Mouse (Mus musculus): ENCODE measurements around the gene Ptcd2. TPM values are rescaled to one million over a fixed set of nuclear protein-coding genes. Genes with fewer than 3 reads are reported as not detected.

Gene Ptcd2
- 10 to 100 TPM; 35.6 to 35.7 TPM for total RNA-seq (2021)

DNA sequence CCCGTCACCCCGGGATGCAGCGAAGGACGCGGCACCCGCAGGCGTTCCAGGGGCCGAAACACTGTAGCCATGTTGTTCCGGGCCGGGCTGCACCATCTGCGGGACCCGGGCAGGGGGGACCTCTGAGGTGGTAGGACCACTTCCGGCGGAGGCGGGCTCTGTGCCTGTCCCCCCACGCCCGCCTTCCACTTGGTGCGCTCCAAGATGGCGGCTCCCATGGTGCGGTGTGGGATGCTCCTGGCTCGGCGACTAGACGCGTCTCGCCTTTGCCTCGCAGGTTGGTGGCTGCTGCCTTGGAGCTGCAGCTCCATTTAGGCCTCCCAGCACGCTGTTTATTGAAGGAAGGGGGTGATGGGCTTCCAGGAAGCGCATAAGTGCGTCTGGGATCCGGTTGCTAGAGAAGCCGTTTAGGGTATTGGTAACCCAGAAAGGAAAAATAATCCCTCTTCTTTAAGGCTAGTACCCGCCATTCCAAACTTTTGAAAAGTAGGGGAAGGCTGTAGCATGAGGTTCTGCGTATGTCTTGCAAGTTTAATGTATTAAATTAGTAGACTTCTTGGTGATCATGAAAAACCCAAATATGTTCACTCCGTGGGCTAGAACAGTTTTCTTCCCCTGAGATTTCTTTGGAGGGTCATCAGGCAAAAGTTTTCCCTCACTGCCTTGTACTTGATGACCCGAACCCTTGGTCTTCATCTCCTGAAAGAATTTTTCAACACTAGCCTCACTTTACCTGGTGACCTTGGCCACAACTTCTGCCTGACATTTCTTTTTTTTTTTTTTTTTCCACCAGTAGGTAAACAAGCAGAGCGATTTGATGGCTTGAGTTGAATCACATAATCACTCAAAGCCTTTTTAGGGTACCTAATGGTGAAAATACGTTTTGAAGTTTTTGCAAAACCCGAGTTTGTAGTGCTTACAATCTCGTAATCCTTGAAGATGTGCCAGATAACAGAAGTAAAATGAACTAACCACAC is at the start of gene Ptcd2, which contains the start of gene Mrps27:
TSS of gene Ptcd2 (minus strand) at position 107 of the 977 bp plus-strand sequence.
TSS of gene Mrps27 (plus strand) at position 188 of the 977 bp plus-strand sequence.
- intact Hi-C loops (cut with DNase I) = no loop called here
- peak; percentile 98 to 99 for DNase-seq (ENCODE audit: low spot score in 2 of 2)

DNA sequence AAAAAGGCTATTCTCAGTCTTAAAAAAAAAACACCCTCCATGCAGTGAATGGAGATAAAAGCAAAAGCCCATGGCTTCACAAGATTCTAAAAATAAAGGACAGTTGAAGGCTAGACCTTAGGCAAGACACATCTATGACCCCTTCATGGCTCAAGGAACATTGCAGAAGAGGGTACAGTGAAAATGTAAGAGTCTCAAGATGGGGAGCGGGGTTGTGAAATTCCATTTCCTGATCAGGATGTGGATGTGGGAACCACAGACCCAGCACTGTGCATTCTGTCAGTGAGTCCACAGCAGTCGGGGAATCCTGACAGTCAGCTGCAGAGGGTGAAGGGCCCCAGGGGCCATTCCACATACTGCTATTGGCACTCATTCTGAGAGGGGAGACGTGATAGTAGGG is 48.6 kb upstream of the Ptcd2 start:
- intact Hi-C loops (cut with DNase I) = no loop called here
- no peak for DNase-seq (ENCODE audit: low spot score in 2 of 2)

DNA sequence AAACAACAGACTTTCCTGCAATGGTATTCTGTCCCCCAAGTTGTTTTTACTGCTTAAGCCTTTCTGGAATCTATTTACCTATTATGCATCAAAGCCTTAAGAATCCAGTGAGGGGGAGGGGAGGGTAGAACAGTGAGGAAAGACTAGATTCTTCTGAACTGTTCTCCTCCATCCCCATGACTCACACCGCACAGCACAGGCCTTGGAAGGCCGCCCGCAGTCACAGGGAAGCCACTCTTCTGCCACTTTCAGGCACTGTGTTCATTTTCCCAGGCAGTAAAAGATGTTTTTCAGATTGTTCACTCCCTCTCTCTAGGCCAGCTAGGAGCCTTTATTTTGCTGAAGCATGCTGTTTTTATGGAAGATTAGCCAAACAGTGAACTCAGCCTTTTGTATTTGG is 46.9 kb upstream of the Ptcd2 start:
- DNase-seq (ENCODE audit: low spot score in 2 of 2) = peak in 1 of 2 experiments; percentile 82
- intact Hi-C loops (cut with DNase I) = no loop called here

DNA sequence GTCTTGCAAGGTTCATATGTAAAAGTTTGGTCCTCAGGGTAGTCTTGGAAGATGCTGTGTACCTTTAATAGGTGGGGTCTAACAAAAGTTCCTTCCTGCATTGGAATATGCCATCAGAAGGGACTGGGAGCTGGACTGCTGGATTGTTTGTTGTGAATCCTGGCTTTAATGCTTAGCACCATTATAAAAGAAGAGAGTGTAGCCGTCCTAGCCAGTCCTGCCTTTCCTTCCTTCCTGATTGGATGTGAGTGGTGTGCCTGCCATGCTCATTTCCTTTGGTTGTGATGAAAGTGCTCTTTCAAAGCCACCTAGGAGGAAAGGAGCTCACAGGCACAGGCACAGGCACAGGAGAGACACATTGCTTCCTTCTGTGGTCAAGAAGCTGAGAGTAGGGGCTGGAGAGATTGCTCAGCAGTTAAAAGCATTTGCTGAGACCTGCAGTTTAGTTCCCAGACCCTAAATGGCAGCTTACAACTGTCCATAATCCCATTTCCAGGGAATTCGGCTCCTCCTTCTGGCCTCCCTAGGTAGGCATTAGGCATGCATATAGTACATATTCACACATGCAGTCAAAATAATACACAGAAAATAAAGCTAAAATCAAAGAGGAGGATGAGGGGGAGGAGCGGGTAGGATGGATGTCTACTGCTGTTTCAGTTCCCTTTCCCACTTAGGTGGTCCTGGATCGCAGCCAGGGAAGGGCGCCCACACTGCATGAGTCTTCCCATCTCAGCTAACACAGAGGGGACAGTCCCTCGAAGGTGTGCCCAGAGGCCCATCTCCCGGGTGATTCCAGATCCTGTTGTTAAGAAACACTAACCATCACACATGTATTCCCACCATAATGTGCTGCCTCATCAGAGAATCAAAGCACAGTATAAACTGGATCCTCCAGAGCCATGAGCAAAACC is 43.7 kb upstream of the Ptcd2 start:
- intact Hi-C loops (cut with DNase I) = no loop called here
- no peak for DNase-seq (ENCODE audit: low spot score in 2 of 2)

DNA sequence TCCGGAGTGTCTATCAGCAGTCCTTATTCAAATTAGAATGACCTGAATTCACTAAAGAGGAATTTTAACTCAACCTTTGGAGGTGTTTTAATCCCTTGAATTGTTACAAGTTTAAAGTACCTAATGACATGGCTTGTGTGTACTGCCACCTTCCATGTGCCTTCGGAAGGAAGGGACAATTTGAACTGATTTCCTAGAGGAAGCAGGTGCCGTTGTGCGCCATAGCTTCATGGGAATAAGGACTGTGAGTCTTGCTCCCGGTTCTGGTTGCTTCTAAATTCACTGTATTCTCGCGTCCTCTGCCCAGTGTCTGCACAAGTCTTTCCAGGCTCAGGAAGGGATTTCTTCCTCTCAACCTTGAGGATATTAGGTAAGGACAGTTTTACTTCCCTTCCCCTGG is 41.8 kb upstream of the Ptcd2 start:
- intact Hi-C loops (cut with DNase I) = no loop called here
- DNase-seq (ENCODE audit: low spot score in 2 of 2) = no peak

DNA sequence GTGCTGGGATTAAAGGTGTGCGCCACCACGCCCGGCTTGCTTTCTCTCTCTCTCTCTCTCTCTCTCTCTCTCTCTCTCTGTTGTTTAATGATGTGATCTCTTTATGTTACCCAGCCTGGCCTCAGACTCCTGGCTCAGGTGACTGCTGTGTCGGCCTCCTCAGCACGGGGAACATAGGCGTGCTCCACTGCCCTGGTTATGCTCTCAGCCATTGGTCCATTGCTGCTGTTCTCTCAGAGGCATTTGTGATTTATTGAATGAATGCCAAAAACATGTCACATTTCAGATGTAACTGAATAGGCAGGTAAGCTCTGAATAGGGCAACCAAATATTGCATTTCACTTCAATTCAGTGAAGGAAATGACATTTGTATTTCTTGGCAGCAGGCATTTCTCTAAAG is 41.4 kb upstream of the Ptcd2 start:
- no peak for DNase-seq (ENCODE audit: low spot score in 2 of 2)
- intact Hi-C loops (cut with DNase I) = no loop called here

DNA sequence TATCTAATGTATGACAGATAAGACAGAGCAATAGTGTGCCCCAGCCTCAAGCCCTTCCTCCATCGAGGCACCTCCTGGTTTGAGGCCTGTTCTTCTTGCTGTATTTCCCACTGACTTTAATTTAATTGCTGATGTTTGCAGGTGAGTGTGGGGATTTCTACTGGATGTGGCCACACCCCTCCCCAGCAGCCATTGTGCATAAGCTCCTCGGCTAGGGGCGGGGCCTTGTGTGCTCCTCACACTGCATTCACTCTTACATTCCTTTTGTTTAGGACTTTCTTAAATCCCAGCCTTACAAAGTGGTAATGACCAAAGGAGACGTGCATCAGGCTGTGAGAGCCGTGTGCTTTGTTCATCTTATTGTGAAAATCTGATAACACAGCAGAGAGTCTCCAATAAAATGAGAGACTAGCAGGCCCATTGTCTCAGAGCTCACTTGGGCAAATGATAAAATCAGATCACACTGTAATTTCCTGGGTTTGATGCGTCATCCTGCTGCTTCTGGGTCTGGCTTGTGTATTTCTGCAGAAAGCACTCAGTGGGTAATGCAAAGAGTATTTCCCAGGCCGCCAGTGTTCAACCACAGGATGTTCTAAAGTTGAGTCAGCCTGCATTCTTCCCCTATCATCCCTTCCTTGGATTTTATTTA is 40.2 kb upstream of the Ptcd2 start:
- intact Hi-C loops (cut with DNase I) = no loop called here

DNA sequence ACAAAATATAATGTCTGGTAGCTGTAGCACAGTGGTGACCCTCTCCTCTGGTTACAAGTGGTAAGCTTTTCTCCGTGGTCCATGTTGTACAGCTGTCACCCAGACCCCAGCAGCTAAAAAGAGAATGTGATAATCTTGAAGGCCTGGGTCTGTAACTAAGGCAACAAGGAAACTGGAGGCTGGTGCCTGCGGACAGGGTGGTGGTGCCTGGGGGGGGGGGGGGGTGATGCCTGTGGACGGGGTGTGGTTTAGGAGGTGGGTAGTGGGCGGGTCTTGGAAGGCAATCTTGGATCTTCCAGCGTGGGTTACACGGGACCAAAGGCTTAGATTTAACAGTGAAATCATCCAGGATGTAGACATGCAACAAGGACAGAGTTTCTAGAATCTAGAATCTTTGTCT is 37.9 kb upstream of the Ptcd2 start:
- DNase-seq (ENCODE audit: low spot score in 2 of 2) = no peak
- intact Hi-C loops (cut with DNase I) = no loop called here

More for the DNA sequence above, 40.2 kb upstream of the Ptcd2 start:
- DNase-seq (ENCODE audit: low spot score in 2 of 2) = no peak

DNA sequence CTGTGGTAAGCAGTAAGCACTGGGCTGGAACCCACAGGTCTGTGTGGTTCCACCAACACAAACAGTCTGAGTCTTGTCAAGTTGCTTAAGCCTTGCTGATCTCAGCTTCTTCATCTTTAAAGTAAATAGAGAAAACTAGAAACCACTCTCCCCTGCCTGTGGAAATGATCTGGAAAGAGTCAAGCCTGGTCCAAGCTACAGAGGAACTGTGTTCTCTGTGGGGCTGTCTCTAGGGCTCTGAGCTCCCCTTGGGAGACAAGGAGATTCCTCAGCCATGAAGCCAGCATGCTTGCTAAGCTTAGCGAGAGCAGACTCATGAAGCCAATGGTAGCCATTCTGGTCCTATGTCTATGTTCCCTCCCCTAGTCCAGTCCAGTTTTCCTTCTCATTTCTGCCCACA is 33.7 kb upstream of the Ptcd2 start:
- intact Hi-C loops (cut with DNase I) = loop anchor here (5.0 kb wide), 3 partner anchors 114 to 459 kb away; no protein-coding TSS in a partner anchor
- DNase-seq (ENCODE audit: low spot score in 2 of 2) = no peak

DNA sequence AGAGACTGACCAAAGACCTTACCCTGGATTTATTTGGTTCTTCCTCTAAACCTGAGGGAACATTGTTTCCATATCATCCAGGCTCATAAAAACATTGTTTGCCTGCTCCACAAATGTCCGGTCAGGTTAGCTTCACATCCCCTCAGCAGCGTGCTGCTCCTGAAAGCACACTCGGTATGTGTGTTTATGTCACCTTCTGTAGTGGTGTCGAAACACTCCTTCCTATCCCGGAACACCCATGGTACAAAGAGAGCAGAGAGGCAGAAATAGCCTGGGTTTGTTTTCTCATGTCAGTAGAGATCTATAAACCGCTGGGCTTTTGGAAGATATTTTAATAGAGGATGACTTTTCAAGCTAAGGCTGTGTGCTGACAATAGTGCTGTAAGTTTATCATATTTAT is 32.5 kb upstream of the Ptcd2 start:
- DNase-seq (ENCODE audit: low spot score in 2 of 2) = no peak
- intact Hi-C loops (cut with DNase I) = loop anchor here (5.0 kb wide), 3 partner anchors 115 to 460 kb away; no protein-coding TSS in a partner anchor

DNA sequence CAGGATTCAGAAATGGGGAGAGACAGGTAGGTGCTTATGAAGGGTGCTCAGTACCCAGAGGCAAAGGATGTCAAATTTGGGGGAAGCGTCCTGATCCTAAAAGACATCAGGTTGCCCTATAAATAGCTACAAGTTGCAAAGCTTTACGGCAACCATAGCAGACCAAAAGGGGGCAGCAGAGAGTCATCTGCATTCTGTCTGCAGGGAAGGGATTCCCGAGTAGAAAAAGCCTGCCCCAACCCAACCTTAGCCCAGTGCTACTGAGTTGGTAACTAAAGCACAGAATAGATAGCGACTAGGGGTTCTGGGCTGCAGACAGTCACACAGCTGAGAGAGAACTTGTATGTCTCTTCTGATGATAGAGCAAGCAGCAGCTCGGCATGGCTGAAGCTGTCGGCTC is 31.0 kb upstream of the Ptcd2 start:
- peak; percentile 78 to 83 for DNase-seq (ENCODE audit: low spot score in 2 of 2)
- intact Hi-C loops (cut with DNase I) = loop anchor here (5.0 kb wide), 3 partner anchors 117 to 462 kb away; no protein-coding TSS in a partner anchor

DNA sequence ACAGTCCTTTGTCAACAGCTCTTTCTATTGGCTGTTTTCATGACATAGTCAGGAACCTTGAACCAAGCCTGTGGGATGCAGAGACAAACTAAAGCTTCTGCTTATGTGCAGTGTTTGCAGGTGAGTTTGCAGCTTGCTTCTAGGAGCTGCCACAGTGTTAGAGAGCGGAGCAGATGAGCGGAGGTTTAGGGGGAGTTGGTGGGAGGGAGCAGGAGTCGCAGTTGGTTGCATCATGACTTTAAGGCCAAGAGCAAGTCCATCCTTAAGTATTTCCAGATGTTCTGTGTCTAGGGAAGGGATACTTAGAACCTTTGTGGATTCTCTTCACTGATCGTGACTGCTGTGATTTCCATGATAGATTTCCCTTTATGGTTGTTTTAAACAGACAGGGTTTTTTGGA is 29.7 kb upstream of the Ptcd2 start:
- no peak for DNase-seq (ENCODE audit: low spot score in 2 of 2)
- intact Hi-C loops (cut with DNase I) = no loop called here

DNA sequence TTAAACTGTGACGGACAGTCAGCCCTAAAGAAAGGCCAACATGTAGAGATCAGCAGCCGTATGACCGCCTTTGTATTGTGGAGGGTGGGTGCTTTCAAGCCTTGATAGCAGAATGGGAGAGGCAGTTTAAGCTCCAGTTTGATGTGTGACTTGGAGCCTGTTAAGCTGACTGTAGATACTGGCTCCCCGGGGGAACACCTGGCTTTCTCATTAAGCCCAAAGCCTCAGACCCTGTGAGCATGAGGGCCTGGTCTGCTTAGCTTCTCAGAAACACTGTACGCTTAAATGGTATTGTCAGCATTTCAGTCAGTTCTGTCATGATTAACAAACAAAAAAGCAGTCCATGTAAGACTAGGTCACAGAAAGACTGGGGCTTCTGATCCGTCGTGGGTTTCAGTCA is 29.2 kb upstream of the Ptcd2 start:
- no peak for DNase-seq (ENCODE audit: low spot score in 2 of 2)
- intact Hi-C loops (cut with DNase I) = no loop called here

DNA sequence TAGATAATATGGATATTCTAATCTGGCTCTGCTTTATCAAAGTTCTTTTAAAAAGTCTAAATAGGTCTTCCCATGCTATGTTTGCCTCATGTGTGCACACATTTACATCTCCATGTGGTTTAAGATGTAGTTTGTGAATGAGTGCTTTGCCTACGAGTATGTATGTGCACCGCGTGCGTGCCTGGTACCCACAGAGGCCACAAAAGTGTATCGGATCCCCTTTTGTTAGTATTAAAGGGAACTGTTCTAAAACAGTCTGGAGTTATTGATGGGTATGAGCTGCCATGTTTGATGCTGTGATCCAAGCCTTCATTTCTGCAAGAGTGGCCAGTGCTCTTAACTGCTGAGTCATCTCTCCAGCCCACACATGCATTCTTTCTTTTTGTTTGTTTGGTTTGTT is 26.8 kb upstream of the Ptcd2 start:
- intact Hi-C loops (cut with DNase I) = no loop called here
- no peak for DNase-seq (ENCODE audit: low spot score in 2 of 2)

DNA sequence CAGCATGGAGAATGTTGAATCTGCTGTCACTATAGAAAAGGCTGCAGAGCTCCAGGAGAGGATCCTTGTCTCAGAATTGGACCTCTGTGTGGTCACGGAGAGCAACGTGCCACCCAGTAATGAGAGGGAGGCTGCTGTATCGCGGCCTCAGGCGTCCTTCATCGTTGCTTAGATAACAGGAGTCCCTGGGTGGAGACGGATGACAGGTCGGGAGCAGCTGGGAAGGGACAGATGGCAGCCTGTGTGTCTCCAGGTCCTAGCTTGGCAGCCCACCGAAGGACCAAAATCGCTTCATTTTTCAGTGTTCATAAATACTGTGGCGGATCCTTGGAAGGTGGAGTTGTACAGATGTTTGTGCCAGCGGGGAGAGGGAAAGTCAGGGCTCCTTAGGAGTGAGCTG is 24.6 kb upstream of the Ptcd2 start:
- DNase-seq (ENCODE audit: low spot score in 2 of 2) = no peak
- intact Hi-C loops (cut with DNase I) = loop anchor here (5.0 kb wide), 2 partner anchors 58 to 148 kb away; partner anchors contain the start of gene Map1b

DNA sequence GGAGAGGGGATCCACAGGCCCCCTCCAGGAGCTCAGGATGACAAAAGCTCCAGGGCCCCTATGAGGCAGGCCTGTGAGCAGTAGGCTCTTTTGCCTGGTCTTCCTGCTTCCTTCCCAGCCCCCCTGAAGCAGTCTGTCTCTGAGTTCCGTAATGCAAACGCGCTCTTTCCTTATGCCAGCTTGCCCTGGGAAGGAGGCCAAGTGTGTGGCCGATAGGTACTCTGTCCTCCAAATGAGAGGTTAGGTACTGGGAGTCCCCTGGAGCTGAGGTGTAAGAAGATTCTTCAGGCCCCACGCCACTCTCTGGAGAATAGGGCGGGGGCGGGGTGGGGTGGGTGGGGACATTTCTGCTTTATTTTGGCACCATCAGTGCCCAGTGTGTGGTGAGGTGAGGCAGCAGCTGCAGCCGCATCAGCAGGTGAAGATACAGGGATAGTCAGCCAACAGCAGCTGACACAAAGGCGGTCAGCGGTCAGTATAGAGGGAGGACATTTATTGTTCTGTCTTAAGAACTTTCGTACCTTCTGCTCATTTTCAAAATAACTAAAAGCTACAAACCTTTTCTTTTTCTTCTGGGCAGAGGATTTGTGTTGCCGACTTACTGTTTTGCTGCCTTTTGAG is 23.2 kb upstream of the Ptcd2 start:
- intact Hi-C loops (cut with DNase I) = loop anchor here (2.0 to 5.0 kb wide), 3 partner anchors 60 to 395 kb away; partner anchors contain the start of gene Map1b
- DNase-seq (ENCODE audit: low spot score in 2 of 2) = no peak

DNA sequence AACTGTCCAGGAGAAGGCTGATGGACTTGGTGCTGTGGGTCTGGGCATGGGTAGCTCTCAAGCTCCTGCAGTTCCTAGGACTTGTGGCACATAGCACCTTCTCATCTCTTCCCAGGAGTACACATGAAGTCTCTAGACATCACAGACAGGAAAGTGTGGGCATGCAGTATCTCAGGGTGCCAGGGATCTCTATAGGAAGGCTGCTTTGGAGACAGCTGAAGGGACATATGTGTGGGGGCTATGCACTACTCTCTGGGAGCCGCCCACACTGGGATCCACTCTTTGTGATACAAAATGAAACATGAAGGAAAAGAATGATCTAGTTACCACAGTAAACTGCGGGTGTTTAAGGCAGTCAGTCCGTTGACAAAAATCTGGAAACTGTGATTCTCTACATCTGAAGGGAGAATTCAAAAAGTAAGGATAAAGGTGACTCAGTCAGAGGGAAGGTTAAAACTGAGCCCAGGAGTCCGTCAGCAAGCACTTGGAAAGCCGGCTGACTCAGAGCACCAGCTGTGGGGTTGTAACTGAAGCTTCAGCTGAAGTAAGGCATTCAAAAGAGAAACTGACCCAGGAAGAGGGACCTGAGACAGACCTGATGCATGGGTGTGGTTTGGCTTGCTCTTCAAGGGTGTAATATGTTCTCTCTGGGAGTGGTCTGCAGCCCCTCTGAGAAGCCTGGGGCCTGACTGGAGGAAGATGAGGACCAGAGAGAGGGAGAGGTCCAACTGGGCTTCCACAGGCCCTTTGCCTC is 22.1 kb upstream of the Ptcd2 start:
- intact Hi-C loops (cut with DNase I) = loop anchor here (1.0 to 5.0 kb wide), 4 partner anchors 61 to 464 kb away; partner anchors contain the start of gene Map1b
- peak; percentile 87 to 98 for DNase-seq (ENCODE audit: low spot score in 2 of 2)

DNA sequence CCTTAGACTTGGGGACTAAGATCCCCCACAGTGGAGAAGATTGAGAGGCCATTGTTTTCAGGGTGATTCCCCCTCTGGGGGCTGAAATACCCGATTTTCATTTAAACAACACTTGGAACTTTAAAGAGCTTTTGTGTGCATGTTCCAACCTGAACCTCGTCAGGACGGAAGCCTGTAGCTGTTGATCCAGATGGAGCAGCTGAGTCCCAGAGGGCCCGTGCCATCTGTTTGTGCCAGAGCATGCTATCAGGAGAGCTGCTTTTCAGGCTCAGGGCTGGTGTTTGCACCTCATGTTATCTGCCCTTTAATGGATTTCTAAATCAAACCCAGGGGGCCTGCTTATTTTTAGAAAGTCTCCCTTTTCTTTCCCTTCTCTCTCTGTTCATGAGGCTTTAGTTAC is 19.4 kb upstream of the Ptcd2 start:
- no peak for DNase-seq (ENCODE audit: low spot score in 2 of 2)
- intact Hi-C loops (cut with DNase I) = no loop called here
